Mouse (Mus musculus): ENCODE measurements at regions not wholly inside any gene's neighbourhood (a gene's known extent, or its start where the extent isn't known, plus 50 kb on each side); places are given as distances from the start of the nearest gene placed in this dataset.

DNA sequence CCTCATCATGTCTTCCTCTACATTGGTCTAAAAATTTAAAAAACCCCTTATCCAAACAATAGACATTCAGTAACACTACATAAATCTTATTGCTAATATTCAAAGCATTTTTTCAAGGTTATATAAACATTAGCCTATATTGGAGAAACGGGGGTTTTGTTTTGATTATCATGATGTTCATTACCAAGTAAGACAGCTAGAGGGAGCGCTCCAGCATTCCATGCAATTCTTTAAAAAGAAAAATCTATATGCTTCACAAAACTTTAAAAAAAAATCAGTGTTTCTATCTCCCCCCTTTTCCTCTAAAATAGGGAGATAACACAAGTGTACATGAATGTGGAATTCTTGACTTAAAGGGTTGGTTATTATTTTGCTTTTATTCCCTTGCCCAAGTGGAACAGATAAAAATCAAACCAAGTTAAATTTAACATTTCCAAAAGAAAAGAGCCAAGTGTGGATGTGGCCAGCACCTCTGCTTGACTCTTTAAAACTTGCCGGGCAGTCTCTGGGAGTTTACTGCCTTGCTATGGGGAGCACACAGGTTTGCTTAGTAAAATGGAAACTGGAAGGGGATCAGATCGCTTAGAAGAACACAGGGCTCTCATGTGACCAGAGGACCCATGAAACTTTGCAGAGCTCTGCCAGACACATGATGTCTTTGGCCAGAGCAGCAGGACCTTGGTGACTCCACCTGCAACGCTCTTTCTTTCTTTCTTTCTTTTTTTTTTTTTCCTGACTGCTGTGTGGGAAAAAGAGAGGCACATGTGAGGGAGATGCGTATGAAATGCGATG lies 178.6 kb downstream of the Twistnb start:
- Histone ChIP-seq H3K27ac (replicated peaks in 1 of 2; ENCODE audit: control insufficient read depth in 1 of 2, insufficient read depth in 1 of 2, low read depth in 2 of 2, low read length in 2 of 2) (no peak overlapping the region), H3K4me1 (ENCODE audit: control insufficient read depth in 2 of 2, insufficient read depth in 2 of 2, low read length in 2 of 2) (no peaks in the 10 kb centered on the region), H3K9ac (ENCODE audit: low read length) (no peak overlapping the region), H3K4me3 (ENCODE audit: control insufficient read depth in 1 of 2, insufficient read depth in 1 of 2, low read depth in 1 of 2, low read length in 2 of 2) (no peak overlapping the region), H3K9me3 (ENCODE audit: control insufficient read depth, low read length) (no peaks in the 10 kb centered on the region), H3K27me3 (ENCODE audit: control insufficient read depth, insufficient read depth, low read length) (no peaks in the 10 kb centered on the region), H3K4me2 (ENCODE audit: low read length) (no peak overlapping the region), H3K36me3 (ENCODE audit: control insufficient read depth, insufficient read depth, low read length) (no peaks in the 10 kb centered on the region)
- WGBS, result 65% methylated on average over 7 of the region's 7 CpGs
- no peak for ATAC-seq (ENCODE audit: insufficient number of reproducible peaks, insufficient read depth, low FRiP score, low read depth)

DNA sequence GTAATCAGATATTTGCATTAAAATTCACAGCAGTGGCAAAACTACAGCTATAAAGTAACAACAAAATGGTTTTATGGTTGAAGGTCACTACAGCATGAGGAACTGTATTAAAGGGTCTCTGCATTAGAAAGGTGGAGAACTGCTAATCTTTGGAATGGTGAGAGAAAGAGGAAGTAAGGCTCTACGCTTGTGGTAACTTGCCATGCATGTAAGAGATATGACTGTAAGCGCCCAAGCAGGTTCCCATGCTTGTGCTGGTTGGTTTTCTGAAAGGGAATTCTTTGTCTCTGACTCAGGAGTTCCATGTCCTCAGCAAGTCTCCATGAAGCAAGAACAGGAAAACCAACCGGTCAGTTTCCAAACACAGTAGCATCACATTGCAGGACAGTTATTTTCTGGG lies 182.9 kb downstream of the Twistnb start:
- WGBS, result 64% methylated on average over 3 of the region's 3 CpGs
- no peak for ATAC-seq (ENCODE audit: insufficient number of reproducible peaks, insufficient read depth, low FRiP score, low read depth)
- H3K9me3 ChIP-seq (ENCODE audit: control insufficient read depth, low read length), result no peaks in the 10 kb centered on the region
- no peak overlapping the region for H3K4me3 ChIP-seq (ENCODE audit: control insufficient read depth in 1 of 2, insufficient read depth in 1 of 2, low read depth in 1 of 2, low read length in 2 of 2)
- H3K27me3 ChIP-seq (ENCODE audit: control insufficient read depth, insufficient read depth, low read length), result no peaks in the 10 kb centered on the region
- H3K4me1 ChIP-seq (ENCODE audit: control insufficient read depth in 2 of 2, insufficient read depth in 2 of 2, low read length in 2 of 2), result no peaks in the 10 kb centered on the region
- no peak overlapping the region for H3K27ac ChIP-seq (replicated peaks in 1 of 2; ENCODE audit: control insufficient read depth in 1 of 2, insufficient read depth in 1 of 2, low read depth in 2 of 2, low read length in 2 of 2)
- no peak overlapping the region for H3K9ac ChIP-seq (ENCODE audit: low read length)
- no peak overlapping the region for H3K4me2 ChIP-seq (ENCODE audit: low read length)
- no peaks in the 10 kb centered on the region for H3K36me3 ChIP-seq (ENCODE audit: control insufficient read depth, insufficient read depth, low read length)

DNA sequence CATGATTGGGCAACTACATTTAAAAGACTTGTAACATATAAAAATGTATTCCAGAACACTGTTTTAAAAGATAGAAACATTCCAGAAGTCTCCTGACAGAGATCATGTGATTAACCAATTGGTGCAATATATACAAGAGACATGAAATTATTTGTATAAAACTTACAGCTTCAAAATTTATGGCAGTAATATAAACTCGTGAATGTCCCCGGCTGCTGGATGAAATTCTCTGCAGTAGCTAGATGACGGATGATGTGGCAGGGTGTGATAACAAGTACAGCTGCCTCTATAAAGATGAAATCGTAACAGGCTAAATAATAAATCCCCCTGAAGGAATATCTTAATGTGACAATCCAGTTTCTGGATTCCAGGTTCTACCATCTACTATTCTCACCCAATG lies 191.0 kb downstream of the Twistnb start:
- no peaks in the 10 kb centered on the region for H3K36me3 ChIP-seq (ENCODE audit: control insufficient read depth, insufficient read depth, low read length)
- no peaks in the 10 kb centered on the region for H3K9me3 ChIP-seq (ENCODE audit: control insufficient read depth, low read length)
- ATAC-seq (ENCODE audit: insufficient number of reproducible peaks, insufficient read depth, low FRiP score, low read depth), result no peak
- H3K9ac ChIP-seq (ENCODE audit: low read length), result no peak overlapping the region
- 75% methylated on average over 4 of the region's 4 CpGs for WGBS
- H3K4me2 ChIP-seq (ENCODE audit: low read length), result no peak overlapping the region
- no peak overlapping the region for H3K27ac ChIP-seq (replicated peaks in 1 of 2; ENCODE audit: control insufficient read depth in 1 of 2, insufficient read depth in 1 of 2, low read depth in 2 of 2, low read length in 2 of 2)
- no peaks in the 10 kb centered on the region for H3K27me3 ChIP-seq (ENCODE audit: control insufficient read depth, insufficient read depth, low read length)
- H3K4me3 ChIP-seq (ENCODE audit: control insufficient read depth in 1 of 2, insufficient read depth in 1 of 2, low read depth in 1 of 2, low read length in 2 of 2), result no peak overlapping the region
- H3K4me1 ChIP-seq (ENCODE audit: control insufficient read depth in 2 of 2, insufficient read depth in 2 of 2, low read length in 2 of 2), result no peaks in the 10 kb centered on the region

DNA sequence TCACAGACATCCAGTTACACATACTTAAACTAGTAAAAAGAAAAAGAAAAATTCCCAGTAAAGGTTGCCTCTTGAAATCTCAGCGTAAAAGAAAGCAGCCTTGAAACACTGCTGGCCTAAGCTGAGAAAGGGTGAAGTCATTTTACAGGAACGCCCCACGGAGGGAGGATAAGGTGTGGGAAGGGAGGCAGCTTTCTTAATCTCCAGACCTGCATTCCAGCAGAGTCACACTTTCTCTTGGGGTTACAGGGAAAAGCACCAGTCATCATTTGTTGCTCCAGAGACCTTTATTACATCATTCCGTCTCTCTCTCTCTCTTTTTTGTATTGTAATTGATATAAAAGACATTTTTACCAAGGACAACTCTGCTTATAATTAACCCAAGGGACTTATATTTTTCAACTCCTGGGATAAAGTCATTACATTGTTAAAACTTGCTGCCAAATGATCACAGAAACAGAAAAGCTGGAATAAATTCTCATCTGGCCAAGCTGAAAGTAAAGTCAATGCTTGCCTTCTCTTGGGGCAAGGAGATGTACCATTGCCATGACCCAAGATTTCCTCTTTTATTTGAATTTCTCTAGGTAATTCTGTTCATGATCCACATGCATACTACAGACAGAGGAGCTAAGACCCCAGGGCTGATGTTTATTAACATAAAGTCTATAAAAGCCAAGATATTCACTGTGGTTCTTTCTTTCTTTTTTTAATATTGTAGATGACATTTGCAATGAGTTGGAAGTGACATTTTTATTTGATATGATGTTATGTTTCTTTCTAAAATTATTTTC lies 196.9 kb downstream of the Twistnb start:
- 33% methylated on average over 4 of the region's 4 CpGs for WGBS
- no peak for ATAC-seq (ENCODE audit: insufficient number of reproducible peaks, insufficient read depth, low FRiP score, low read depth)
- H3K4me2 ChIP-seq (ENCODE audit: low read length), result no peak overlapping the region
- H3K4me1 ChIP-seq (ENCODE audit: control insufficient read depth in 2 of 2, insufficient read depth in 2 of 2, low read length in 2 of 2), result no peaks in the 10 kb centered on the region
- no peaks in the 10 kb centered on the region for H3K36me3 ChIP-seq (ENCODE audit: control insufficient read depth, insufficient read depth, low read length)
- H3K27ac ChIP-seq (replicated peaks in 1 of 2; ENCODE audit: control insufficient read depth in 1 of 2, insufficient read depth in 1 of 2, low read depth in 2 of 2, low read length in 2 of 2), result no peak overlapping the region
- H3K27me3 ChIP-seq (ENCODE audit: control insufficient read depth, insufficient read depth, low read length), result no peaks in the 10 kb centered on the region
- no peak overlapping the region for H3K9ac ChIP-seq (ENCODE audit: low read length)
- H3K9me3 ChIP-seq (ENCODE audit: control insufficient read depth, low read length), result no peaks in the 10 kb centered on the region
- no peak overlapping the region for H3K4me3 ChIP-seq (ENCODE audit: control insufficient read depth in 1 of 2, insufficient read depth in 1 of 2, low read depth in 1 of 2, low read length in 2 of 2)

DNA sequence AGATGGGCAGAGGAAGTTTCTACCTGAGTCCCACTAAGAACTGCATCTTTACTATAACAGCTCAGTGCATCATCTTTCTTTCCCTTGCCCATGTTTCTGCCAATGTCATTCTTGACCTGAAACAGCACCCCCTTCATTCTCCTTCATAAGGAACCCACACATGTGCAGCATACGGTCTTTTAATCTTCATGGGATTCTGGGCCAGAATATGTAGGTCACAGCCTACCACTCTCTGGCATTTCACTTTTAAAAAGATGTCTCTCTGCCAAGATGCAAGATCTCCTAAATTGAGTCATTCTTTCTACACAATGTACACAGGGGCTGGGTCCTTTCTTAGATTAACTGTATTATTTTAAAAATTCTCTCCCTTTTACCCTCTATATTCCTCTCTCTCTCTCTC lies 223.2 kb downstream of the Twistnb start:
- Histone ChIP-seq H3K4me2 (ENCODE audit: low read length) (no peak overlapping the region), H3K9ac (ENCODE audit: low read length) (no peak overlapping the region), H3K36me3 (ENCODE audit: control insufficient read depth, insufficient read depth, low read length) (no peaks in the 10 kb centered on the region), H3K4me3 (ENCODE audit: control insufficient read depth in 1 of 2, insufficient read depth in 1 of 2, low read depth in 1 of 2, low read length in 2 of 2) (no peak overlapping the region), H3K4me1 (ENCODE audit: control insufficient read depth in 2 of 2, insufficient read depth in 2 of 2, low read length in 2 of 2) (no peaks in the 10 kb centered on the region), H3K27me3 (ENCODE audit: control insufficient read depth, insufficient read depth, low read length) (no peaks in the 10 kb centered on the region), H3K27ac (replicated peaks in 1 of 2; ENCODE audit: control insufficient read depth in 1 of 2, insufficient read depth in 1 of 2, low read depth in 2 of 2, low read length in 2 of 2) (no peak overlapping the region), H3K9me3 (ENCODE audit: control insufficient read depth, low read length) (no peaks in the 10 kb centered on the region)
- ATAC-seq (ENCODE audit: insufficient number of reproducible peaks, insufficient read depth, low FRiP score, low read depth), result no peak
- 82% methylated on average over 1 of the region's 1 CpGs for WGBS

DNA sequence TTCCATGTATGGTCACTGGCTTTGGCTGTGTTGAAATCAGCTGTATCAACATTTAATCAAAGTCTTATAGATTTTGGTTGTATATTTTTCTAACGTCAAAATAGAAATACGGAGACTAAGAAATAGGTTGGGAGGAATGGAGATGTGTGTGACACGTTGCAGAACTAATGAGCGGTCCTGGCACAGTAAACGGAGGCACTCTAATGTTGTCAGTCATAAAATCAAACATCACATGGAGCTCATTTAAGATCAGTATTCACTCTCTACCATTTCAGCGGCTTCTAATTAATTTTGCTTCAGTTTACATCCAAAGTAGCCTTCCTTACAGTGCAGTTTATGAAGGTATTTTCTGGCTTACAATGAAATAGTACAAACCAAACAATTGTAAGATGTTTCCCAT lies 246.1 kb downstream of the Twistnb start:
- H3K27ac ChIP-seq (replicated peaks in 1 of 2; ENCODE audit: control insufficient read depth in 1 of 2, insufficient read depth in 1 of 2, low read depth in 2 of 2, low read length in 2 of 2), result no peak overlapping the region
- 83% methylated on average over 6 of the region's 6 CpGs for WGBS
- H3K36me3 ChIP-seq (ENCODE audit: control insufficient read depth, insufficient read depth, low read length), result no peaks in the 10 kb centered on the region
- no peak overlapping the region for H3K4me3 ChIP-seq (ENCODE audit: control insufficient read depth in 1 of 2, insufficient read depth in 1 of 2, low read depth in 1 of 2, low read length in 2 of 2)
- no peak overlapping the region for H3K9ac ChIP-seq (ENCODE audit: low read length)
- H3K27me3 ChIP-seq (ENCODE audit: control insufficient read depth, insufficient read depth, low read length), result no peaks in the 10 kb centered on the region
- H3K9me3 ChIP-seq (ENCODE audit: control insufficient read depth, low read length), result no peaks in the 10 kb centered on the region
- H3K4me2 ChIP-seq (ENCODE audit: low read length), result no peak overlapping the region
- ATAC-seq (ENCODE audit: insufficient number of reproducible peaks, insufficient read depth, low FRiP score, low read depth), result no peak
- no peaks in the 10 kb centered on the region for H3K4me1 ChIP-seq (ENCODE audit: control insufficient read depth in 2 of 2, insufficient read depth in 2 of 2, low read length in 2 of 2)

DNA sequence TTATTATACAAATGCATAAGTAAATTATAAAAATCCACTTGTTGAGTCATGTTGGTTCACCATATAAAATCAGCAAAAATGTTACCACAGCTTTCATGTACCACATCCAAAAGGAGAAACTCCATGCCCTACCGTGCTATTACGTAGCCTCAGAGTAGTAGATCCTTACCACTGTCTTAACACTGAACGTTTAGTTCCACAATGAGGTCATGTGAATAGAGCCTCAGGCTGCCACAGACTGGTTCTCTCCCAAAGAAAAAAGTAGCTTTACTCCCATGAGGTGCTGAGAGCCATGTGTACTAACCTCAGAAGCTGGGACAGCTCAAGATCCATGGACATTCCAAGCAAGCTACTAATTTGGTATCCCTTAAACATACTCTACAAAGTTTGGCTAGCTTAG lies 235.4 kb upstream of the Ferd3l start:
- Histone ChIP-seq H3K36me3 (ENCODE audit: control insufficient read depth, insufficient read depth, low read length) (no peaks in the 10 kb centered on the region), H3K27ac (replicated peaks in 1 of 2; ENCODE audit: control insufficient read depth in 1 of 2, insufficient read depth in 1 of 2, low read depth in 2 of 2, low read length in 2 of 2) (no peak overlapping the region), H3K4me1 (ENCODE audit: control insufficient read depth in 2 of 2, insufficient read depth in 2 of 2, low read length in 2 of 2) (no peaks in the 10 kb centered on the region), H3K4me3 (ENCODE audit: control insufficient read depth in 1 of 2, insufficient read depth in 1 of 2, low read depth in 1 of 2, low read length in 2 of 2) (no peak overlapping the region), H3K9me3 (ENCODE audit: control insufficient read depth, low read length) (no peaks in the 10 kb centered on the region), H3K4me2 (ENCODE audit: low read length) (no peak overlapping the region), H3K27me3 (ENCODE audit: control insufficient read depth, insufficient read depth, low read length) (no peaks in the 10 kb centered on the region), H3K9ac (ENCODE audit: low read length) (no peak overlapping the region)
- no peak for ATAC-seq (ENCODE audit: insufficient number of reproducible peaks, insufficient read depth, low FRiP score, low read depth)
- 85% methylated on average over 3 of the region's 3 CpGs for WGBS

Measured in heart, embryonic 14.5 days (tissue).